Mouse (Mus musculus) small intestine, adult 2 months (tissue): ENCODE results near the gene Krt4.

ENCODE experiments used
- CTCF ChIP-seq: fragments of 200-500 bp; IDR thresholded peaks from 2 replicates; pipeline ENCODE4 v1.5.1; 2012; ENCODE audit warnings: low read depth, mild to moderate bottlenecking, control low read depth, inconsistent platforms, low read length, moderate library complexity, mixed read lengths; ENCODE audit not compliant: insufficient replicate concordance, insufficient read length; ENCODE audit errors: extremely low read depth
- POLR2A ChIP-seq: fragments of 200-500 bp; IDR thresholded peaks from 2 replicates; pipeline ENCODE4 v1.6.1; 2012; ENCODE audit warnings: low read depth, mild to moderate bottlenecking, control low read depth, inconsistent platforms, low read length, moderate library complexity

- TF ChIP-seq POLR2A (no peak), CTCF (no peak)
These were observed 8.5 kb downstream of the Krt4 start for GRCm38 (mm10) chr15:101916072-101916471.
